Mouse (Mus musculus) heart, adult 11 months (tissue): ENCODE data around the gene Kif1a.

Experiments used
- DNase-seq: peaks from one replicate; pipeline ENCODE4 v3.0.0; 2022

The Kif1a gene

GRCm38 (mm10) chr1:93092582-93092981 lies 9.2 kb downstream of the Kif1a start:
- DNase-seq, result peak; percentile 55

DNA sequence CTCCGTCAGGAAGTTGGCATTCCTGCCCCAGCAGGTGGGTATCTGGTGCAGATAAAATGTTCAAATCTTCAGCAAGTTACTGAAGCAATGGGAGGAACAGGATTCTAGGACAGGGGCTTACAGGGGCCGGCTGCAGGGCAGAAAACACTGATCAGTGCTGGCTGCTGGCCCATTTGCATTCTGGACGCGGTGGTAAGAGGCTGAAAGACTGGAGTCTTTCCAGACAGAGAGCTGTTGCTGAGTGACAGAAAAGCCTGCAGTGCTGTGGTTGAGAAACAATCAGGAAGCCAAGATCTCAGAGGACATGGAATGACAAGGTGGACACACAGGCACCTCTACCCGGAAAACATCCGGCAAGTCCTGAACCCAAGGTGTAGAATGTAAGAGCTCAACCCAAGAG lies 16.6 kb downstream of the Kif1a start:
- no peak for DNase-seq

DNA sequence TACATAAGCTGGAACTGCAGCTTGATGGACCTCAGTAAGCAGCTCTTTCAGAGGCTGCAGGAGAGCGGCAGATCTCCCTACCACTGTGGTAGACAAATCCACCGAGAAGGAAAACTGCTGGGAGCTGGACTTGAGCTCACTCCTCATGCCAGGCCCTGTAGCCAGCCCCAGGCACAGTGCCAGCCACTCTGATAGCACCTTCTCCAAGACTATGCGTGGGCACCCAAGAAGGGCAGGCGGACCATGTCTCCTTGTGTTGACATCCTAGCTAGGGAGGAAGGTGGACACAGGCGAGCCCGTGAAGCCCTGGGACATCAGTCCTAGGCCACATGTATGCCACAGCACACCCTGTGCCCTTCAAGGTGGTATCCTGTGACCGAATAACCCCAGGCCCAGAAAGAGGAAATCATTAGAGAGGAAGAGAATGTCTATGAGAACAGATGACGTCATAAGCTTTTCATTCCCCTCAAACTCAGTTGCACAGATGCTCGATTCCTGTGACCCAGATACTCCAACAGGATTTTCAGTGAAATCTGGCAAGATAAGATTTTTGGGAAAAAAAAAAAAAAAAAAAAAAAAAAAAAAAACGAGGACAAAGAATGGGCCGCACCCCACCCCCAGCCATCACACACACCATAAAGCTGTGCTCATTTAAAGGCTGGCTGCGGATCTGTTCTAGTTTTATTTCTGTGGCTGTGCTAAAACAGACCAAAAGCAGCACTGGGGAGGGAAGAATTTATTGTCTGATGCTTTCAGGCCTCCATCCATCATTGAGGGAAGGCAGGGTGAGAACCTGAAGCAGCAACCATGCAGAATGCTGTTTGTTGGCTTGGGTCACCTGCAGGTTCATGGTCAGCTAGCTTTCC lies 18.1 kb downstream of the Kif1a start:
- DNase-seq, result no peak

DNA sequence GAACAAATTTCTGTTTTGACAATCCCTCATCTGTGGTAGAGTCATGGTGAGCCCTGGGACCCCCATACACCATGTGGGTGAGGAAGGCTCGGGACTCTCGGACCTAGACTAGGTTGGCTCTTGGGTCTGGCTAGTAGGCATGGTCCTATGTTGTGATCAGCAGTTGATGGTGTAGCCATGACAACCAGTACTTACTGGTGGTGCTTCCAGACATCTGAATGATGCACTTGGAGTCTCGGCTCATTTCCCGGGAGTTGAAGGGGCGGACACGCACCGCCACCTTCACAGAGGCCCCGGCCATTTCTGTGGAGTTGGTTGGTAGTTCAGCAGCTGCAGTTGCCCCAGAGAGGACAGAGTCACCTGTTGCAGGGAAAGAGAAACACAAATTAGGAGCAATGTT lies 19.6 kb downstream of the Kif1a start:
- DNase-seq, result no peak

DNA sequence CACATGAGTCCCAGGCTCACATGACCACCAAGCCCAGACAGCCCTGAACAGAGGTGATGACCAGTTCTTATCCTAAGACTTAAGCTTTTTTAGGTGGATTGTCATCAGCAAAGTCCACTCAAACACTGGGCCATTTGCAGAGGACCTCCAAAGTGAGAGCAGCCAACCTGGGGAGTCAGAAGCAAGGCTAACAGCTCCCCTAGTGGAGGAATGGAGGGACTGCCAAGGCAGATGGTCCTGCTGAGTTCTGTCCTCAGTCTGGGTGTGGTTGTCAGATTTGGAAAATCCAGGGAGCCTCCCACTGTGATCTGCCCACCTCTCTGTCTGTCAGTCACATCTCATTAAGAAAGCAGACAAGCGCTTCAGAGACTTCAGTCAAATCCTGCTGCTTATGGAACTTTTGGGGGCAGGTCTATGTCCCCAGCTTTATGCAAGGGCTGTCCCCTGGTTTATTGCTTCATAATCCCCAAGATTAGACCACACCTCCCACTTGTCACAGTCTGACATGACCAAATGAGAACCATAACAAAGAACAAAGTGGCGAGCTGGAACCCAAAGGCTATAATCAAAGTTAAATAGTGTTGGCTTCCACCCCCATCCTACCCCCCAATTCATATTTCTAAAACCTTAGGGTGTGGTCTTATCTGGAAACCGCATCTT lies 20.7 kb downstream of the Kif1a start:
- no peak for DNase-seq

- DNase-seq, result no peak
Observed at GRCm38 (mm10) chr1:93079602-93080001, 22.1 kb downstream of the Kif1a start.

- no peak for DNase-seq
Observed at GRCm38 (mm10) chr1:93072279-93072865, 29.4 kb downstream of the Kif1a start.

- DNase-seq, result peak; percentile 95
Observed at GRCm38 (mm10) chr1:93071487-93071971, 30.2 kb downstream of the Kif1a start.

DNA sequence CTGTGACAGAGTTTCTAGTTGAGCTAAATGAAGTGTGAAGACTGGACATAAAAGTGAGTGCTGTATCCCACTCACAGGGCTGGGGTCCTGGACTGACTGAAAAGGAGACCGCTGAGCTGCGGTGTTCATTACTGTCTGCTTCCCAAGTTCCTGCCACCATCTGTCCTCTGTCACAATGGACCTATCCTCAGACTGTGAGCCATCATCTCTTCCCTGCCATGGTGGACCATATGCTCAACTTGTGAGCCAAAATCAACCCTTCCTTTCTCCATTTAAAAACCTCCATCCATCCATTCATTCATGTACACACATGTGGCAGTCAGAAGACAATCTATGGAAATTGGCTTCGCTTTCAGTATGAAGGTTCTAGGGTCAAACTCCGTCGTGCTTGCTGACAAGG lies 30.9 kb downstream of the Kif1a start:
- DNase-seq, result no peak

GRCm38 (mm10) chr1:93068553-93068952 lies 33.2 kb downstream of the Kif1a start:
- no peak for DNase-seq

DNA sequence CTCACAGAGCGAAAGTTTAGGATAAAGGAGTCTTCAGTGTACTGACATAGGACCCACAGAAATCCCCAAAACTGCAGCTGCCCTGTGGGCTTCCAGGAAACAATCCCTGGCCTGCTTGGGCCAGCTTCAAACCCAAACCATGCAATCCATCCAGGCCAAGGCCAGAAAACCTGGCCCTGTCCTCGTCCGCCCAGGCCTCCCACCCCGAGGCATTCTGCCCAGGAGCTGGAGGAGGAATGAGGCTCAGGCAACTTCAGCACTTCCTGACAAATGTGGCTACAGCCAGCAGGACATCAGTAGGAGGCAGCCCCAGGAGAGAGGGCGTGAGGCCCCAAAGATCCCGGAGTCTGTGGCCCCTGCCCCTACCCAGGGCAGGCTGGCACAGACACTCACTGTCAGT lies 36.1 kb downstream of the Kif1a start:
- no peak for DNase-seq

DNA sequence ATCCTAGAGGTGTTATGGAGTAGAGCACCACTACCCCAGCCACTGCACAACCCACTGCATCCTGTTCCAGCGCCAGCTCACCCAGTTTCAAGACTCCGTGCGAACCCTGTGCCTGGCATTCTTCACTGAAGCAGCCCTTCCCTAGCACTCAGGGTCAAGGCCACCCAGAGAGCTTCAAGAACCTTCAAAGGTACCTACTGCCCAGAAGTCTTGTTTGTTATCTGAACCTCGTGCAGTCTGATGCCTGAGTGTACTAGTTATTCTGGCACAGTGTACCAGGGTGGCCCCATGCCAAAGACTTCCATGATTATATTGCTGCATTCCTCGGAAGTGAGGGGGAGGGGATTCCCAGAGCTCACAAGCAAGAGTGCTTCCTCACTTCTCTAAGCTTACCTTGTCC lies 38.1 kb downstream of the Kif1a start:
- no peak for DNase-seq

DNA sequence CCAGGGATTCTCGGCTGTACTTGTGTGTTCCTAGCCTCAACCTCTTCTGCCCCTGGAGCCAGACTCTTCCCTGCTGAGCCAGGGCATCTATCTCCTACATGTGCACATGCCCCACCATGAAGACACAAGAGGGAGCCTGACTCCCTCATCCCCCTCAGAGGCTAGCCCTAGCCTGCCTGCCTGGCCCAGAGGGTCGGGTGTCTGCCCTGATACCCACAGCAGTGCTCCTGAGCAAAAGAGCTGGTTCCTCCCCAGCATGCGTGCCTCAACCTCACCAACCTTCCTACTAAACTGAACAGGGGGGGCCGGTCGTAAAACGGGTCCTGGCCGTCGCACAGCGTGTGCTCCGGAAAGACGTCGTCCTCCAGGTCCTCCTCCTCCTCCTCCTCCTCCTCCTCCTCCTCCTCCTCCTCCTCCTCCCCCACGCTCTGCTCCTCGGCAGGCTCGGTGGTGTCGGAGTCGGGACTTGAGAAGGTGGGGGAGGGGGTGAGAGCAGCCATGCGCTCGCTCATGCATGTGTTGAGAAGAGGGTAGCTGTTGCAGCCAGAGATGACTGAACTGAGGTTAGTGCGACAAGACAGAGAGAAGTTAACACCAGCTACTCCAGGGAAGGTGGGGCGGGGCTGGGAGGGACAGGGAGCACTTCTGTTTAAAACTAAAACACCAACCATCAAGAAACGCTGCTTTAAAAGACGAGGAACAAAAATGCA lies 50.5 kb downstream of the Kif1a start:
- no peak for DNase-seq

DNA sequence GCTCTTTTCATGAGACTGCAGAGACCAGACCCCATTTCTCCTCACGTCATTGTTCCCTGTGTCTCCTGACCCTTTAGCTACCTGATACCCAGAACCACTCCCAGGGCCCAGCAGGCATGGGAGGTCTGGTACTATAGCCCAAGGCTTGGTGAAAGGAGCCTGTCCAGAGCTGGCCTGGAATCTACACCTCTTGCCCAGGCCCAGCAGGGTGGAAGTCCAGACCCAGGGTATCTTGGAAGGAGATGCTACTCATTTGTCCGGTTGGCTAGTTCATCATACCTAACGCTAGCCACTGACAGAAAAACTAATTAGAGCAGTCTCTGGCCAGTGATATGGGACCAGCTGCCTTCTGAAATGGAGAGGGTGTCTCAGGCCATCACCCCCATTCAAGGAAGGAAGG lies 51.7 kb downstream of the Kif1a start:
- no peak for DNase-seq

- DNase-seq, result no peak
Observed at GRCm38 (mm10) chr1:93046153-93046789, 55.5 kb downstream of the Kif1a start.

GRCm38 (mm10) chr1:93035981-93036380 lies 65.8 kb downstream of the Kif1a start:
- DNase-seq, result no peak

- no peak for DNase-seq
Observed at GRCm38 (mm10) chr1:93033989-93034388, 67.8 kb downstream of the Kif1a start.

DNA sequence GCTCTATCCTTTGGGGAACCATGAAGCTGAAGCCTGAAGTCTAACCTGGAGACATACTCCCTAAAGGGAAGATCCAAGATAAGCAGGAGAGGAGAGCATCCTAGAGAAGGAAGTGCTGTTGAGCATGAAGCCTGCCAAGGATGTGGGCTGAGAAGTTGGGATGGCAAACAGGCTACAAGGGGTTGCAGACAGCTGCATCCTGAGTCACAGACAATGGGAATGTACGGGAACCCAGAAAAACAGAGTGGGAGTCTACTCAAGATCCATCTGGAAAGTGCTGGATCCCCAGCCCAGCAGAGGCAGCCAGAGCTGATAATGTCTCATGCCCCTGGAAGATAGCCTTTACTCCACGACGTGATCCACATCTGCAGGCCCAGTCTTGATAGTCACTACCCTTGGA lies 70.6 kb downstream of the Kif1a start:
- no peak for DNase-seq

DNA sequence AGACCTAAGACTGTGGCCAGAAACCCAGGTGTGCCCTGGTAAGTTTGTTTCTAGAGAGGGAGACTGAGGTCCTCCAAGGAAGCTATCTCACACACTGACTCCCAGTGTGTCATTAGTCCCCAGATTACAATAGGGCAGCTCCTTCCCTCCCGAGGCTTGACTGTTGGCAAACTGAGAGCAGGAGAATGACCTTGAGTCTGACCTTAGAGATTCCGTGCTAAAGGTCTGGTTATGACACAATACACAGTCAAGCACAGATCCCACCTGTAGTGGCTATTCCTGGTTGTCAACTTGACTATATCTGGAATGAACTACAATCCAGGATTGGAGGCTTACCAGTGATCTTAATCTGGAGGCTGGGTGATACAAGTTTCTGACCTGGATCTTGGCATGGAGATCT lies 71.7 kb downstream of the Kif1a start:
- no peak for DNase-seq

GRCm38 (mm10) chr1:93029387-93029786 lies 72.4 kb downstream of the Kif1a start:
- no peak for DNase-seq

DNA sequence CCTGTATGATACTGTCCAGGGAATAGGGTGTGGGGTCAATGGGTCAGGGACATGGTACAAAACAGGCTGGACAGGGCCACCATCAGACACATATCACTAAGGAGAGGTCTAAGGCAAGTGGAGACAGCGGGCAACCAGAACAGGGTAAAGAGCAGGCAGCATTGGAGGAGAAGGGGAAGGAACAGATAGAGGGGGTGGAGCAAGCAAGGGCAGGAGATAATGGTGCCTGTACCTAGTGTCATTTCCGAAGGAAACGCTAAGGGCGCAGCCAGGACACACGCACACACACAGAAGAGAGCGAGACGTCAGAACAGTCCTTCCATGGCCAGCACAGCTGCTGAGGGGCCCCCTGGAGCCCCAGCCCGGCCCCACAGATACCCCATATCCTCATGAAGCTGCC lies 75.2 kb downstream of the Kif1a start:
- DNase-seq, result no peak

GRCm38 (mm10) chr1:93020602-93021001 lies 81.1 kb downstream of the Kif1a start:
- no peak for DNase-seq

GRCm38 (mm10) chr1:93018716-93019115 lies 83.0 kb downstream of the Kif1a start:
- no peak for DNase-seq
